Mouse (Mus musculus): Measurements from ENCODE around the gene Mmp2. TPM values are rescaled to one million over a fixed set of nuclear protein-coding genes. Genes with fewer than 3 reads are reported as not detected.

Gene Mmp2
- total and polyA plus RNA-seq, 2 experiments: 1.9 to 4.1 TPM

- Histone ChIP-seq H3K4me1 (ENCODE audit: control insufficient read depth, insufficient read depth, low read length) (peaks cover 2% of the 10 kb centered on the region; the same call in 1 of the 2 replicates), H3K27me3 (ENCODE audit: control insufficient read depth, insufficient read depth, low read length) (0 out of 2 replicates have a peak, but pooled peaks cover 4% of the 10 kb centered on the region), H3K36me3 (ENCODE audit: control insufficient read depth, insufficient read depth, low read length) (no peaks in the 10 kb centered on the region), H3K27ac (replicated peaks; ENCODE audit: insufficient read depth, low read depth, low read length) (0 out of 2 replicates have a peak overlapping the region, but pooled peaks have one; percentile 5), H3K9ac (ENCODE audit: low read depth, low read length) (no peak overlapping the region), H3K4me3 (ENCODE audit: insufficient read depth, low read depth, low read length) (no peak overlapping the region), H3K79me2 (ENCODE audit: control insufficient read depth, insufficient read depth, low read length) (no peaks in the 10 kb centered on the region)
- DNase-seq (ENCODE audit: extremely low read depth, low read depth, low spot score): peak; percentile 23
- 84% methylated on average over 3 of the region's 3 CpGs for WGBS
- TF ChIP-seq POLR2A (IDR thresholded peaks at IDR 0.05; ENCODE audit: extremely low read depth, insufficient read depth, low read length) (no peak), CTCF (IDR thresholded peaks at IDR 0.05; ENCODE audit: low read depth, low read length) (no peak)
These were observed 27.6 kb downstream of the Mmp2 start for GRCm38 (mm10) chr8:92854673-92855072.

GRCm38 (mm10) chr8:92855171-92855894, 28.2 kb downstream of the Mmp2 start, which contains the start of gene Lpcat2:
TSS of gene Lpcat2 (plus strand) at chr8:92855339.
- no peak for TF ChIP-seq CTCF (IDR thresholded peaks at IDR 0.05; ENCODE audit: low read depth, low read length)
- no peak for TF ChIP-seq POLR2A (IDR thresholded peaks at IDR 0.05; ENCODE audit: extremely low read depth, insufficient read depth, low read length)
- no peaks in the 10 kb centered on the region for H3K79me2 ChIP-seq (ENCODE audit: control insufficient read depth, insufficient read depth, low read length)
- 0 out of 2 replicates have a peak, but pooled peaks cover 4% of the 10 kb centered on the region for H3K27me3 ChIP-seq (ENCODE audit: control insufficient read depth, insufficient read depth, low read length)
- 2% methylated on average over 50 of the region's 50 CpGs for WGBS
- peaks cover 2% of the 10 kb centered on the region; the same call in 1 of the 2 replicates for H3K4me1 ChIP-seq (ENCODE audit: control insufficient read depth, insufficient read depth, low read length)
- H3K4me3 ChIP-seq (ENCODE audit: insufficient read depth, low read depth, low read length): peak within 1 kb of the TSS; percentile 65
- H3K9ac ChIP-seq (ENCODE audit: low read depth, low read length): peak within 1 kb of the TSS; percentile 51
- no peaks in the 10 kb centered on the region for H3K36me3 ChIP-seq (ENCODE audit: control insufficient read depth, insufficient read depth, low read length)
- DNase-seq (ENCODE audit: extremely low read depth, low read depth, low spot score): peak; percentile 34
- H3K27ac ChIP-seq (replicated peaks; ENCODE audit: insufficient read depth, low read depth, low read length): 0 out of 2 replicates have a peak within 1 kb of the TSS, but pooled peaks have one; percentile 5

DNA sequence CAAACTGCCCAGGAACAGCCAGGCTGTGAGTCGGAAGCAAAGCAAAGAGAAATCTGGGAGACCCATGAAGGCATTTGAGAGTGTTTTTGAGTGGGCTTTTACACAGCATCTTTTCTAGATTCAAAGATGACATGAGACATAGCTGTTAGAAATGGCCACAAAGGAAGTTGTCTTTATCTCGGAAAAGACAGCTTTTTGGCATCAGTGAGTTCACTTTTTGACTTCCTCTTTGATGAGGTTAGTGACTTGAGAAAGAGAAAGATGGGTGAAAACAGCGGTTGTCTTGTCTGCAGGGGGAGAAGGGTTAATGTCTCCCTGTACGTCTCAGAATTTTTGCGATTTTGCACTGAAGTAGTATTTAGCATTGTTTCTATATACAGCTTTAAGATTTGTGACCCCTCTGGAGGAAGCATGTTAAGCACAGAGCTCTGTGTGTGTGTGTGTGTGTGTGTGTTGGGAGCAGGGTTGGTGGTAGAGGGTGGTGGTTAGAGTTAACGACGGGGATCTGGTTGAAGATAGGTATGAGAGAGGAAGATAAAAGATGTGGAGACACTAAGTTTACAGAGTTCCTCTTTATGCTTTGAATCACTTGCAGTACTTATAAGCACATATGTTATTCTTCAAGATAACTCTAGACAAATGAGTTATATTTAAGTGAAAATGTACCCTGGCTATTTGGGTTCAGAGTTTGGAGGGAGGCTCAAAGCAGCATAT, 29.3 kb downstream of the Mmp2 start:
- 72% methylated on average over 7 of the region's 7 CpGs for WGBS

GRCm38 (mm10) chr8:92858475-92859182, 31.5 kb downstream of the Mmp2 start:
- Histone ChIP-seq H3K27me3 (ENCODE audit: control insufficient read depth, insufficient read depth, low read length) (0 out of 2 replicates have a peak, but pooled peaks cover 4% of the 10 kb centered on the region), H3K9ac (ENCODE audit: low read depth, low read length) (no peak overlapping the region), H3K27ac (replicated peaks; ENCODE audit: insufficient read depth, low read depth, low read length) (no peak overlapping the region), H3K4me3 (ENCODE audit: insufficient read depth, low read depth, low read length) (no peak overlapping the region), H3K4me1 (ENCODE audit: control insufficient read depth, insufficient read depth, low read length) (peaks cover 2% of the 10 kb centered on the region; the same call in 1 of the 2 replicates), H3K36me3 (ENCODE audit: control insufficient read depth, insufficient read depth, low read length) (no peaks in the 10 kb centered on the region), H3K79me2 (ENCODE audit: control insufficient read depth, insufficient read depth, low read length) (no peaks in the 10 kb centered on the region)
- WGBS: 91% methylated on average over 14 of the region's 14 CpGs
- DNase-seq (ENCODE audit: extremely low read depth, low read depth, low spot score): no peak
- no peak for TF ChIP-seq POLR2A (IDR thresholded peaks at IDR 0.05; ENCODE audit: extremely low read depth, insufficient read depth, low read length)
- TF ChIP-seq CTCF (IDR thresholded peaks at IDR 0.05; ENCODE audit: low read depth, low read length): no peak

More for the DNA sequence above, 29.3 kb downstream of the Mmp2 start:
- no peak for TF ChIP-seq CTCF (IDR thresholded peaks at IDR 0.05; ENCODE audit: low read depth, low read length)
- TF ChIP-seq POLR2A (IDR thresholded peaks at IDR 0.05; ENCODE audit: extremely low read depth, insufficient read depth, low read length): no peak
- DNase-seq (ENCODE audit: extremely low read depth, low read depth, low spot score): no peak
- Histone ChIP-seq H3K79me2 (ENCODE audit: control insufficient read depth, insufficient read depth, low read length) (no peaks in the 10 kb centered on the region), H3K9ac (ENCODE audit: low read depth, low read length) (no peak overlapping the region), H3K4me1 (ENCODE audit: control insufficient read depth, insufficient read depth, low read length) (peaks cover 2% of the 10 kb centered on the region; the same call in 1 of the 2 replicates), H3K36me3 (ENCODE audit: control insufficient read depth, insufficient read depth, low read length) (no peaks in the 10 kb centered on the region), H3K4me3 (ENCODE audit: insufficient read depth, low read depth, low read length) (no peak overlapping the region), H3K27me3 (ENCODE audit: control insufficient read depth, insufficient read depth, low read length) (0 out of 2 replicates have a peak, but pooled peaks cover 4% of the 10 kb centered on the region), H3K27ac (replicated peaks; ENCODE audit: insufficient read depth, low read depth, low read length) (no peak overlapping the region)

- TF ChIP-seq CTCF (IDR thresholded peaks at IDR 0.05; ENCODE audit: low read depth, low read length): no peak
- no peak for TF ChIP-seq POLR2A (IDR thresholded peaks at IDR 0.05; ENCODE audit: extremely low read depth, insufficient read depth, low read length)
- no peaks in the 10 kb centered on the region for H3K79me2 ChIP-seq (ENCODE audit: control insufficient read depth, insufficient read depth, low read length)
- no peaks in the 10 kb centered on the region for H3K4me1 ChIP-seq (ENCODE audit: control insufficient read depth, insufficient read depth, low read length)
- WGBS: 90% methylated on average over 1 of the region's 1 CpGs
- H3K4me3 ChIP-seq (ENCODE audit: insufficient read depth, low read depth, low read length): no peak overlapping the region
- H3K27ac ChIP-seq (replicated peaks; ENCODE audit: insufficient read depth, low read depth, low read length): no peak overlapping the region
- no peak for DNase-seq (ENCODE audit: extremely low read depth, low read depth, low spot score)
- no peaks in the 10 kb centered on the region for H3K36me3 ChIP-seq (ENCODE audit: control insufficient read depth, insufficient read depth, low read length)
- H3K9ac ChIP-seq (ENCODE audit: low read depth, low read length): no peak overlapping the region
- no peaks in the 10 kb centered on the region; the same call in 1 of the 2 replicates for H3K27me3 ChIP-seq (ENCODE audit: control insufficient read depth, insufficient read depth, low read length)
These were observed 34.9 kb downstream of the Mmp2 start for GRCm38 (mm10) chr8:92861977-92862376.

All from liver, adult 2 months (tissue).